Mouse (Mus musculus): ENCODE data around the gene Ticam1.
"Not testable (repeated sequence)": the region's sequence is repeated elsewhere in the genome, so short reads cannot be mapped to it uniquely, and the experiment has no call there.

Ticam1 gene

DNA sequence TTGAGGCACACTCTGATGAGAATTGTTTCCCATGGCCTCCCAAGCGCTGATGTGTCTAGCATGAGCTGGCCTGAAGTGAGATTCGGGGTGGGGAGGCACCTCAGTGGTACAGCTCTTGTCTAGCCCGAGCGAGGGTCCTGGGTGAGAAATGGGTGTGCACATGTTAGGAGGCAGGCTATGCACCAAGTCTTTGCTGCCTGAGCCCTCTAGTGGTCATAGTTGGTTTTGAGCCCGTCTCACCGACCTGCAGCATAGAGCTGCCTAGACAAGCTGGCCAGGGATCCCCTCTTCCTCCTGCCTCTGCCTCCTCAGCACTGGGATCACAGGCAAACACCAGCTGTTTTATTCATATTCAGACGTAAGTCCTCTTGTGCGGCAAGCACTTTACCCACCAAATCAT, 12.6 kb downstream of the Ticam1 start:
- DNase-seq (ENCODE audit: low spot score): peak; percentile 87

DNA sequence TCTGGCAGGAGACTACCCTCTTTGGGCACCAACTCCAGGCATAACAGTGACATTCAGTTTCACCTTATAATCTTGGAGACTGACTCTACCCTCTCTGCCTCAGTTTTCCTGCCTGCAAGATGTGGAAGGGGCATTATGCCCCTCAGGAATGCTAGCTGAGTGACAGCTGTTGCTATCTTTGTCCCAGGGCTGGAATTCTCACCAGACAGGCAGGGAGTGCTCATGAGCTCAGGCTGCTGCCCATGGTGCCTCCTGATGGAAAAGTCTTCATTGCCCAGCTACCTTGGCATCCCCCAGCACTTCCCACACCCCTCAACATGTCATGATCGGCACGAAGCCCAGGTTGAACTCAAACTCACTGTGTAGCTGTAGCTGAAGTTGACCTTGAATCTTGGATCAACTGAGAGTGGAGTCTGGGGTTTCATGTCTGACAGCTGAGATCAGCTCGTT, 13.9 kb downstream of the Ticam1 start:
- no peak for DNase-seq (ENCODE audit: low spot score)

- peak; percentile 75 for DNase-seq (ENCODE audit: low spot score)
These were observed 15.4 kb downstream of the Ticam1 start for GRCm38 (mm10) chr17:56261166-56261565.

- DNase-seq (ENCODE audit: low spot score): no peak
These were observed 17.1 kb downstream of the Ticam1 start for GRCm38 (mm10) chr17:56259301-56260037.

- not testable (repeated sequence) for DNase-seq (ENCODE audit: low spot score)
These were observed 17.8 kb downstream of the Ticam1 start for GRCm38 (mm10) chr17:56258812-56259211.

DNA sequence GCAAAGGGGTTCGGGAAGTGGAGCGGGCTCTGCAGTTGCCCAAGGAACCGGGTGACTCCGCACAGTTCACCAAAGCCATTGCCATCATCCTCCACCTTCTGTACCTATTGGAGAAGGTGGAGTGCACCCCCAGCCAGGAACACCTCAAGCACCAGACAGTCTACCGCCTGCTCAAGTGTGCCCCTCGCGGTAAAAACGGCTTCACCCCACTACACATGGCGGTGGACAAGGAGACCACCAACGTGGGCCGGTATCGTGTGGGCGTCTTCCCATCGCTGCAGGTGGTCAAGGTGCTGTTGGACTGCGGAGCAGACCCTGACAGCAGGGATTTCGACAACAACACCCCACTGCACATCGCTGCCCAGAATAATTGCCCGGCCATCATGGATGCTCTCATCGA, 18.3 kb downstream of the Ticam1 start:
- DNase-seq (ENCODE audit: low spot score): not testable (repeated sequence)

DNA sequence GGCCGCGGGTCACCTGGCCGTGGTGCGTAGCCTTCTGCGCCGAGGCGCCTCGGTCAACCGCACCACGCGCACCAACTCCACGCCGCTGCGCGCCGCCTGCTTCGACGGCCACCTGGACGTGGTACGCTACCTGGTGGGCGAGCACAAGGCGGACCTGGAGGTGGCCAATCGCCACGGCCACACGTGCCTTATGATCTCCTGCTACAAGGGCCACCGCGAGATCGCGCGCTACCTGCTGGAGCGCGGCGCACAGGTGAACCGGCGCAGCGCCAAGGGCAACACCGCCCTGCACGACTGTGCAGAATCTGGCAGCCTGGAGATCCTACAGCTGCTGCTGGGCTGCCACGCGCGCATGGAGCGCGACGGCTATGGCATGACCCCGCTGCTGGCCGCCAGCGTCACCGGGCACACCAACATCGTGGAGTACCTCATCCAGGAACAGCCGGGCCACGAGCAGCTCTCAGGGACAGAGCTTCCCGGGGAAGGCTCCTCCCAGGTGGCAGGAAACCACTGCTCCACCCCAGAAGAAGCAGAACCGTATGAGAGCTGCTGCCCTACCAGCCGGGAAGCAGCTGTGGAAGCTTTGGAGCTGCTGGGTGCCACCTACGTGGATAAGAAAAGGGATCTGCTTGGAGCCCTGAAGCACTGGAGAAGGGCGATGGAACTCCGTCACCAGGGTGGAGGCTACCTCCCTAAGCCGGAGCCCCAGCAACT, 19.2 kb downstream of the Ticam1 start:
- no peak for DNase-seq (ENCODE audit: low spot score)

GRCm38 (mm10) chr17:56256239-56256881, 20.2 kb downstream of the Ticam1 start, which contains the start of gene Fem1a:
TSS of gene Fem1a (plus strand) at chr17:56256810.
- DNase-seq (ENCODE audit: low spot score): peak; percentile 99

- DNase-seq (ENCODE audit: low spot score): peak; percentile 100
These were observed 20.7 kb downstream of the Ticam1 start for GRCm38 (mm10) chr17:56255863-56256238.

DNA sequence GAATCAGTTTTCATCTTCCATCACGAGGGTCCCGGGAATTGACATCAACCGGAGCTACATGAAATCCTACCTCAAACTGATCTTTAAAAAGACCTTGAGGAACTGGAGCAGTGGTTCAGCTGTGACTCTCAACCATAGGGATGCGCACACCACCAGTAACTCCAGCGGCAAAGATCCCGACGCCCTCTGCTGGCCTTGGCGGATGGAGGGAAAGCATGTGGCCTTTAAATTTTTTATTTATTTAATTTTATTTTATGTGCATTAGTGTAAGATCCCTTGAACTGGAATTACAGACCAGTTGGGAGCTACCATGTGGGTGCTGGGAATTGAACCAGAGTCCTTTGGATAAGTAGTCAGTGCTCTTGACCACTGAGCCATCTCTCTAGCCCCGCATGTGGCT, 21.2 kb downstream of the Ticam1 start:
- peak; percentile 89 for DNase-seq (ENCODE audit: low spot score)

DNA sequence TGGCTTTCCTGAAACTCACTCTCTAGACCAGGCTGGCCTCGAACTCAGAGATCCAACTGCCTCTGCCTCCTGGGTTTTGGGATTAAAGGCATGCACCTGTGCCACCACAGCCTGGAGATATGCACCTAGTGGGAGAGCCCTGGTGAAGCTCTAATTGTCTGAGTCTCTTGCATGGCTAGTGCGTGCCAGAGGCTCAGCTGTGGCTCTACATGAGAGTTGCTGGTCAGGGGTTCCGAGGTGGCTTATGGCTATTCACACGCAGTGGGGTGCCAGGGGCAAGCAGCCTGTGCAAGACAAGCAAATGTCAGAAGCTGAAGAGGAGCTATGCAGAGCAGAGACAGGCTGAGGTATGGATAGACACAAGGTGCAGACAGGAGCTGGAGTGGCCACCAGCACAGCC, 21.9 kb downstream of the Ticam1 start:
- no peak for DNase-seq (ENCODE audit: low spot score)

DNA sequence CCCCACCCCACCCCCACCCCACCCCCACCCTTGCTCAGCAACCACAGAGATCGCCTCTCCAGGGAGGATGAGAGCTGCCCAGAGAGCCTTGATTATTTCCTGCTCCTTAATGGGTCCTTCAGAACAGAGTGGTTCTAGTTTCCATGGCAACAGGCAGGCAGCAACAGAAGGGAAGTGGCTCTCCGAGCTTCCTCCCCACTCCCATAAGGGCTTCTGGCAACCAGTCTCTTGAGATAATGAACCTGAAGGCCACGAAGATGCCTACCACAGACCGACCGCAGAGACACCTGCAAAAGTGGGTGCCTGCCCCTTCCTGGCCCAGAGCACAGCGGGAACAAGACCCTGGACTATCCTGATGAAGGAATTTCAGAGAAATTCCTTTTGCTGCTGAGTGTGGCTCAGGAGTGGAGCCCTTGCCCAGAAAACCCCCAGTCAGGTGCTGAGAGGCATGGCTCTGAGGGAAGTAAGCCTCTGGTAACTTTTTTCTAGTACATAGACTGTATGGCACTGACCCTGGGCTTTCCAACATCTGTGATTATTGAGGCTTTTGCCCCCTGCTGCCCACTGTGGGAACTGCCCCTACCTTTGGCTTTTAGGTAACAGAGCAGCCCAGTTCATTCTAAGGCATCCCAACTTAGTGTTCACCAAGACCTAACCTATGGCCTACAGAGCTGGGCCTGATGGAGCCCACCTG, 25.3 kb downstream of the Ticam1 start:
- peak; percentile 94 for DNase-seq (ENCODE audit: low spot score)

GRCm38 (mm10) chr17:56245608-56246007, 31.0 kb downstream of the Ticam1 start:
- DNase-seq (ENCODE audit: low spot score): peak; percentile 81

DNA sequence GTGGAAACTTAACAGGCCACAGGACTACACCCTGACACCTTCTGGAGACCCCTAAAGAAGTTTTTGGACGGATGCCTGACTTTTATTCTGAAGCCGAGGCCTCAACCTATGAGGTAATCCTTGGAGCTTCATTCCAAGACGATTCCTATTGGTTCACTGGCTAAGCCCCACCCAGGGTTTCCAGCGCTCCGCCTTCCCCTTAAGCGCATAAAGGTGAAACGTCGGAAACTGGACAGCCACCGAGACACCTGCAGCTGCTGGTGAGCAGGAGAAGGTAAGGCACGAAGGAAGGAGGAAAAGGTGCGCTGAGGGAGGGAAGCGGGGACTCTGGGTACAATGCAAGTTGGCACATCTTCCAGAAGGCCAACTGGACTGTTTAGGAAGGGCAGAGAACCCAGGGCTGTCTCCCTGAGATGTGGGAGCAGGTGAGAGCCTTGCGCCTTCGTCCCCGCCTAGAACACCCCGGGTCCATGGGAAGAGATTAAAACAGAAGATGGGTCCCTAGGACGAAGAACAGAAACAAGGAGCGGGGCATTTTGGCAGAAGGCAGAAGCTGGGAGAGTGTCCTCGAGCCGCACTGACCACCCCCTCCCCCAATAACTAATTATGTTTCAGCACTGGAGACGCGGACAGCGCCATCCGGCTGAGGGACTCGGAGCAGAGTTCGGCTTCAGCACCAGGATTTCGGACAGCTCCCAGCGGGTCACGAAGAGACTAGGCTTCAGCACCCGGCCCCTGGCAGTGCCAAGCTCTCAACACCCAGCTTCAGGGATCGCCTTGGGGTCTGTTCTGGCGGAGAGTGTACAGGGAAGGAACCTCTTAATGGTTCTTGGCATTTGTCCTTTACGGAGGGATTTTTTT, 34.8 kb downstream of the Ticam1 start:
- DNase-seq (ENCODE audit: low spot score): peak; percentile 95

DNA sequence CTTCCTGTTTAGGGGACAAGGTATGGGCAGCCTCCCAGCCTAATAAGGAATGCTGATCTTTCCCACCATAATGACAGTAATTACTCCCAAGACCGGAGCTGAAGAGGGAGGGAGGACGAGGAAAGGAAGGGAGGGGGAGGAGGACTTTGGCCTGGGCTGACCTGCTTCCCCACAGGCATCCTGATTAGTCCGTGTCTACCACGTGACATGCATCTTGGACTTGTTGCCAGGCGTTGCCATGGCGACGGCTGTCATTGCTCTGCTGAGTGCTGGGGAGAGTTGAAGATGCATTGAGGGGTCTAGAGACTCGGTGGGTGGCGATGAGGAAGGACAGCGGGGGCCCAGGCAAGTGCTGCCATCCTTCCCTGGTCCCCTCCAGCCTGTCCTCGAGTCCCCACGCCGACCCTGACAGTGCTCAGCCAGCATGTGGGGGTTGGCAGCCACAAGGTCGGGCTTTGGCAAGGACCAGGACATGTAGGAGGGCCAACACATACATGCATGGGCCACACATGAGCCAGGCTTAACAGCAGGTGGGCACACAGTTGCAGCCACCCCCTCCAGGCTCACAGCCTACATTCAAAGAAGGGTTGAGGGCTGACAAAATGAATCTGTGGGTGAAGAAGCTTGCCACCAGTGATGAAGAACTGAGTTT, 42.6 kb downstream of the Ticam1 start:
- peak; percentile 92 for DNase-seq (ENCODE audit: low spot score)

DNA sequence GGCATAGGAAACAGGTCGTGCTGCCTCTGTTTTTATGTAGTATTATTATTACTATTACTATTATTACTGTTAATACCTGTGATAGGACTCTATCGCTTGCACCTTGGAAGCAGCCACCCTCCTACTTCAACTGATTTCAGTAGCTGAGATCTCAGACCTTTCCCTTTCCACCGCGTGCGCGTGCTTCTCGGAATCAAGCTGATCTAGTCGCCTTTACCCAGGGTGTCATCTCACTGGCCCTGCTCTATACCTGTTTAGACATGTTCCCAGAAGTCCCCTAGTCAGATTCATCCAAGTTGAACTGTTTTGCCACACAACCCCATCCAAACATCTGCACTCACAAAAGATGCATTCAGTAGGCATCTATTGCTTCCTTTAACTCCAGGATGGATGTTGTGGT, 43.2 kb downstream of the Ticam1 start:
- no peak for DNase-seq (ENCODE audit: low spot score)

DNA sequence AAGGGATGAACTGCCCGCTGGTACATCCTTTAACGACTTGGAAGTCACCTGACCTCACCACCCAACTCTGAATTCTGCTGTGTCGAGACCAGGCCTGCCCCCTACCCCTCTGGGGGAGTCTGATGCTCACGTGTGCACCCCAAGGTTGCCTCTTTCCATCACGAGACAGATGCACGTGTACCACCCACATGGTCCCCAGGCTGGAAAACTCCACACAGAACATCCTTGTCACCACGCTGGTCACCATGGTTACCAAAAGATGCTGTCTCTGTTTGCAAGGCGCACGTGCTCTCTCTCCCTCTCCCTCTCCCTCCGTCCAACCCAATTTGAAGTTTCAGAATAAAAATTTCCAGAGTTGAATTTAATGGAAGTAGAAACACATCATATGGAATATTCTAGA, 46.6 kb downstream of the Ticam1 start:
- DNase-seq (ENCODE audit: low spot score): no peak

DNA sequence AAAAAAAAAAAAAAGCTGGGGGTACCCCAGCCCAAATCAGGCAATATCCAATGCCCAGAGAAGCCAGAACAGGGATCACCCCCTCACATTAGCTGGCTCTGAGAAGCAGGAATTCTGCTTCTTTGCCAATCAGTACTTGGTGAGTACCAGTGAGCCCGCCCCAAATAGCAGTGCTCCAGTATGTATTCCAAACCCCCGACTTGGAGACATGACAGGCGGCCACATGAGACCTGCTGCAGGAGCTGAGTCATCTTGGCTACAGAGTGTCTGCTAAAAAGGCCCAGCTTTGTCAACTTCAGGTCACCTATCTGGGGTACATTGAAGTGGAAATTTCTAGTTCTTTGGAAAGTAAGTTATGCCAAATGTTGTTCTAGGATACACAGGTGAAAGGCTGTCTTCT, 50.0 kb downstream of the Ticam1 start:
- no peak for DNase-seq (ENCODE audit: low spot score)

GRCm38 (mm10) chr17:56224916-56225315, 51.7 kb downstream of the Ticam1 start:
- no peak for DNase-seq (ENCODE audit: low spot score)

GRCm38 (mm10) chr17:56219805-56220204, 56.8 kb downstream of the Ticam1 start:
- DNase-seq (ENCODE audit: low spot score): peak; percentile 51

Measured in MN1 (cell line).